8 mouse cellular contexts compared by ENCODE assay signal in the genomic region with DNA sequence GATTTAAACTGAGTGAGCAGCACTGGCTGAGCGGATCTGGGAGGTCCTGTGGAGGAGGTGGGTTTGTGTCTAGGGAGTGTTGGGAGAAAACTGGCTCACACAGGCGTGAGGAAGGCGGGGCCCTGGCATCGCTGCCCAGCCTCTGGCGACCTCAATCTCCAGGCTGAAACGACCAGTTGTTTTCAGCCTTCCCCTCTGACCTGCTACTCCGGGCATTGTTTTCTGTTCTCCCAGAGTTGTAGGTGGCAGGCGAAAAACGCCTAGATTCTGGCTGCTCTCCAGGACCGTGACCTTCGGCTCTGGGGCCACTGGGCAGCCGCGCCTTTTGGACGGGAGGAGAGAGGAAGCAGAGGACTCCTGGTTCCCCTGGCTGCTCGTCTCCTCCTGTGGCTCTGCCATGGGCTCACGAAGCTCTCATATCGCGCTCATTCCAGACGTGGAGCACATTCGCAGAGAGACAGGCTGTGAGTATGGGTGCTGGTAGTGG. TPM values are rescaled to one million over a fixed set of nuclear protein-coding genes. Genes with fewer than 3 reads are reported as not detected.
DNase-seq lines count a peak whose midpoint lies in the region; ATAC-seq and TF ChIP-seq lines count a peak whose summit lies in the region.

A gene (plus strand): TSS at position 182 of the 487 bp plus-strand sequence.

- peak within 1 kb of the TSS; percentile 40 for H3K4me2 ChIP-seq in embryonic facial prominence, embryonic 12.5 days (replicated peaks)
- H3K4me2 ChIP-seq in heart, embryonic 13.5 days: peak within 1 kb of the TSS; percentile 69
- H3K4me2 ChIP-seq in kidney, embryonic 15.5 days: peak within 1 kb of the TSS; percentile 58
- H3K4me2 ChIP-seq in lung, embryonic 16.5 days (ENCODE audit: low read depth, low read length): peak within 1 kb of the TSS; percentile 54

- H3K9ac ChIP-seq in embryonic facial prominence, embryonic 12.5 days: no peak within 1 kb of the TSS
- H3K9ac ChIP-seq in heart, embryonic 13.5 days: peak within 1 kb of the TSS; percentile 56
- no peak within 1 kb of the TSS for H3K9ac ChIP-seq in kidney, embryonic 15.5 days
- H3K9ac ChIP-seq in lung, embryonic 16.5 days (ENCODE audit: low read length): no peak within 1 kb of the TSS

- H3K4me3 ChIP-seq in E14TG2a.4 (replicated peaks; ENCODE audit: low read length): peak within 1 kb of the TSS; percentile 60
- H3K4me3 ChIP-seq in embryonic facial prominence, embryonic 12.5 days: no peak within 1 kb of the TSS
- peak within 1 kb of the TSS; percentile 43 for H3K4me3 ChIP-seq in heart, embryonic 13.5 days
- H3K4me3 ChIP-seq in kidney, embryonic 15.5 days (replicated peaks): peak within 1 kb of the TSS; percentile 32
- peak within 1 kb of the TSS; percentile 26 for H3K4me3 ChIP-seq in lung, embryonic 16.5 days (ENCODE audit: low read length)

- peaks cover 23% of the 10 kb centered on the region for H3K27me3 ChIP-seq in E14TG2a.4 (ENCODE audit: insufficient read depth, low read length)
- H3K27me3 ChIP-seq in embryonic facial prominence, embryonic 12.5 days: no peaks in the 10 kb centered on the region
- H3K27me3 ChIP-seq in heart, embryonic 13.5 days (replicated peaks): peaks cover 16% of the 10 kb centered on the region
- H3K27me3 ChIP-seq in kidney, embryonic 15.5 days: peaks cover 8% of the 10 kb centered on the region; the same call in 1 of the 2 replicates
- H3K27me3 ChIP-seq in lung, embryonic 16.5 days (ENCODE audit: control insufficient read depth, insufficient read depth, low read depth, low read length): no peaks in the 10 kb centered on the region; the same call in 1 of the 2 replicates

- DNase-seq in retina, postnatal 7 days (ENCODE audit: low read depth, low spot score): peak; percentile 14
- DNase-seq in left cerebral cortex, adult 9 months (ENCODE audit: low spot score in 2 of 2): no peak

- no peak for ATAC-seq in embryonic facial prominence, embryonic 12.5 days (ENCODE audit: insufficient number of reproducible peaks, insufficient read depth, low FRiP score, low TSS enrichment)
- no peak for ATAC-seq in heart, embryonic 13.5 days (ENCODE audit: extremely low read depth, insufficient number of reproducible peaks, low FRiP score, low TSS enrichment)
- ATAC-seq in kidney, embryonic 15.5 days (replicated peaks; ENCODE audit: low FRiP score): peak; percentile 84
- peak; percentile 62 for ATAC-seq in lung, embryonic 16.5 days (ENCODE audit: low read depth)
- ATAC-seq in inflammation-experienced regulatory T-cells, adult 6 months: no peak

- TF ChIP-seq CTCF in E14TG2a.4 (conservative IDR thresholded peaks at IDR 0.05; ENCODE audit: low read length): no peak

- peaks cover 5% of the 10 kb centered on the region for H3K9me3 ChIP-seq in E14TG2a.4 (ENCODE audit: low read length)
- no peaks in the 10 kb centered on the region for H3K9me3 ChIP-seq in embryonic facial prominence, embryonic 12.5 days
- peaks cover 7% of the 10 kb centered on the region; the same call in 1 of the 2 replicates for H3K9me3 ChIP-seq in heart, embryonic 13.5 days
- peaks cover 3% of the 10 kb centered on the region; the same call in 1 of the 2 replicates for H3K9me3 ChIP-seq in kidney, embryonic 15.5 days (replicated peaks)
- no peaks in the 10 kb centered on the region for H3K9me3 ChIP-seq in lung, embryonic 16.5 days (ENCODE audit: control insufficient read depth, low read length)

- no peaks in the 10 kb centered on the region for H3K36me3 ChIP-seq in E14TG2a.4 (ENCODE audit: insufficient read depth, low read length)
- no peaks in the 10 kb centered on the region for H3K36me3 ChIP-seq in embryonic facial prominence, embryonic 12.5 days
- H3K36me3 ChIP-seq in heart, embryonic 13.5 days: no peaks in the 10 kb centered on the region
- H3K36me3 ChIP-seq in kidney, embryonic 15.5 days: no peaks in the 10 kb centered on the region
- no peaks in the 10 kb centered on the region for H3K36me3 ChIP-seq in lung, embryonic 16.5 days (ENCODE audit: control insufficient read depth, insufficient read depth, low read length)

- peaks cover 23% of the 10 kb centered on the region for H3K4me1 ChIP-seq in E14TG2a.4 (replicated peaks; ENCODE audit: low read depth, low read length)
- H3K4me1 ChIP-seq in embryonic facial prominence, embryonic 12.5 days: 0 out of 2 replicates have a peak, but pooled peaks cover 7% of the 10 kb centered on the region
- H3K4me1 ChIP-seq in heart, embryonic 13.5 days: 0 out of 2 replicates have a peak, but pooled peaks cover 8% of the 10 kb centered on the region
- peaks cover 9% of the 10 kb centered on the region for H3K4me1 ChIP-seq in kidney, embryonic 15.5 days
- peaks cover 3% of the 10 kb centered on the region for H3K4me1 ChIP-seq in lung, embryonic 16.5 days (replicated peaks; ENCODE audit: control insufficient read depth, insufficient read depth, low read length)

- 21% methylated on average over 20 of the region's 20 CpGs for WGBS in embryonic facial prominence, embryonic 12.5 days
- 14% methylated on average over 20 of the region's 20 CpGs for WGBS in heart, embryonic 13.5 days
- WGBS in kidney, embryonic 15.5 days: 11% methylated on average over 18 of the region's 20 CpGs
- 13% methylated on average over 20 of the region's 20 CpGs for WGBS in lung, embryonic 16.5 days

- no peak within 1 kb of the TSS for H3K27ac ChIP-seq in embryonic facial prominence, embryonic 12.5 days
- H3K27ac ChIP-seq in heart, embryonic 13.5 days (replicated peaks): no peak within 1 kb of the TSS
- 0 out of 2 replicates have a peak within 1 kb of the TSS, but pooled peaks have one; percentile 7 for H3K27ac ChIP-seq in kidney, embryonic 15.5 days
- H3K27ac ChIP-seq in lung, embryonic 16.5 days (ENCODE audit: low read length): no peak within 1 kb of the TSS

RNA-seq across cellular contexts. Expression of the gene that starts here (rescaled TPM):
- 0.27 TPM in 1 of 2 replicates, not detected in the other for polyA plus RNA-seq in embryonic facial prominence, embryonic 12.5 days (2016; fragmentation: Nextera tagmentation; extraction: Ambion mirVana)
- 0.23 and 0.27 TPM in 2 replicates for polyA plus RNA-seq in heart, embryonic 13.5 days (2015; fragmentation: Nextera tagmentation; extraction: Ambion mirVana)
- 0.75 and 0.77 TPM in 2 replicates for polyA plus RNA-seq in kidney, embryonic 15.5 days (2015; fragmentation: Nextera tagmentation; extraction: Ambion mirVana)
- 1.2 and 1.9 TPM in 2 replicates for polyA plus RNA-seq in lung, embryonic 16.5 days (2015; fragmentation: Nextera tagmentation; extraction: Ambion mirVana)
- polyA plus RNA-seq in inflammation-experienced regulatory T-cells, adult 6 months (2017; shearing (Covaris generic)): not detected

Comparison
In these comparisons a context has a peak if more than half of its experiments do, and no peak if none do; other contexts are left out.
1. Peak in ATAC-seq, H3K4me3 ChIP-seq, H3K27ac ChIP-seq and H3K4me2 ChIP-seq in kidney, embryonic 15.5 days; RNA of the gene not detected or under 1 TPM.